Comparison of ENCODE assay signal across 12 mouse cellular contexts in genomic region chr5:33688278-33689220, GRCm38 (mm10). TPM values are rescaled to one million over a fixed set of nuclear protein-coding genes. Genes with fewer than 3 reads are reported as not detected.
A peak's percentile ranks its signal among the peaks of the same experiment; 100 is the strongest.
DNase-seq lines count a peak whose midpoint lies in the region; ATAC-seq and TF ChIP-seq lines count a peak whose summit lies in the region.
"Had no signal": no experiment of that assay in that cellular context is flagged by ENCODE, and none has a peak within 500 bp of the region (broad histone marks: within the 10 kb centered on the region; RNA-seq: fewer than 3 reads in every experiment).

No protein-coding gene starts in this region.

- DNase-seq in heart, postnatal 10 days, result no peak
- DNase-seq in cerebellum, adult 2 months, result no peak
- DNase-seq in cerebellum, postnatal 14 days, result no peak
- DNase-seq in left cerebral cortex, postnatal 25 days (ENCODE audit: low spot score in 2 of 2), result no peak
- DNase-seq: cerebellum, adult 9-11 months; spleen, adult 18-20 months had no signal

- ATAC-seq in heart, embryonic 11.5 days (replicated peaks; ENCODE audit: insufficient number of reproducible peaks, low FRiP score, low TSS enrichment), result no peak
- no peak for ATAC-seq in embryonic facial prominence, embryonic 13.5 days (ENCODE audit: insufficient number of reproducible peaks, insufficient read depth, low FRiP score, low TSS enrichment, low read depth)
- ATAC-seq in hindbrain, embryonic 13.5 days (ENCODE audit: low FRiP score), result peak; percentile 3; the same call in 1 of the 2 replicates
- no peak for ATAC-seq in midbrain, embryonic 13.5 days

- H3K4me3 ChIP-seq in heart, embryonic 11.5 days (ENCODE audit: low read depth, low read length), result no peak overlapping the region
- H3K4me3 ChIP-seq in embryonic facial prominence, embryonic 13.5 days, result no peak overlapping the region
- no peak overlapping the region for H3K4me3 ChIP-seq in hindbrain, embryonic 13.5 days
- no peak overlapping the region for H3K4me3 ChIP-seq in midbrain, embryonic 13.5 days (replicated peaks)
- H3K4me3 ChIP-seq in cerebellum, adult 2 months (replicated peaks; ENCODE audit: insufficient read depth, low read depth, low read length), result no peak overlapping the region

- WGBS in heart, embryonic 11.5 days (ENCODE audit: insufficient replicate concordance), result 53% methylated on average over 14 of the region's 14 CpGs
- WGBS in embryonic facial prominence, embryonic 13.5 days, result 63% methylated on average over 14 of the region's 14 CpGs
- WGBS in hindbrain, embryonic 13.5 days, result 40% methylated on average over 14 of the region's 14 CpGs
- 34% methylated on average over 14 of the region's 14 CpGs for WGBS in midbrain, embryonic 13.5 days
- 50% methylated on average over 14 of the region's 14 CpGs for WGBS in cerebellum, adult 2 months

- H3K4me2 ChIP-seq in heart, embryonic 11.5 days, result no peak overlapping the region
- no peak overlapping the region for H3K4me2 ChIP-seq in embryonic facial prominence, embryonic 13.5 days
- H3K4me2 ChIP-seq in hindbrain, embryonic 13.5 days, result no peak overlapping the region; the same call in 1 of the 2 replicates
- peak overlapping the region; percentile 36 for H3K4me2 ChIP-seq in midbrain, embryonic 13.5 days (replicated peaks)

- H3K27me3 ChIP-seq in heart, embryonic 11.5 days (ENCODE audit: control insufficient read depth, insufficient read depth, low read length), result peaks cover 6% of the 10 kb centered on the region
- 0 out of 2 replicates have a peak, but pooled peaks cover 6% of the 10 kb centered on the region for H3K27me3 ChIP-seq in embryonic facial prominence, embryonic 13.5 days
- peaks cover 77% of the 10 kb centered on the region for H3K27me3 ChIP-seq in hindbrain, embryonic 13.5 days
- peaks cover 76% of the 10 kb centered on the region for H3K27me3 ChIP-seq in midbrain, embryonic 13.5 days
- no peaks in the 10 kb centered on the region for H3K27me3 ChIP-seq in cerebellum, adult 2 months (ENCODE audit: control insufficient read depth, insufficient read depth, low read length)

- 0 out of 2 replicates have a peak overlapping the region, but pooled peaks have one; percentile 34 for H3K9ac ChIP-seq in heart, embryonic 11.5 days (ENCODE audit: low read depth, low read length)
- H3K9ac ChIP-seq in embryonic facial prominence, embryonic 13.5 days, result 0 out of 2 replicates have a peak overlapping the region, but pooled peaks have one; percentile 47
- H3K9ac ChIP-seq in hindbrain, embryonic 13.5 days, result peak overlapping the region; percentile 31; the same call in 1 of the 2 replicates
- H3K9ac ChIP-seq in midbrain, embryonic 13.5 days (replicated peaks), result peak overlapping the region; percentile 54; the same call in 1 of the 2 replicates

- intact Hi-C loops in heart, postnatal 10 days (cut with DNase I), result loop anchor here (5.0 kb wide), 1 partner anchor 34 kb away; the partner anchor contains the start of gene Fgfr3
- intact Hi-C loops in left cerebral cortex, postnatal 25 days (cut with DNase I), result loop anchor here (5.0 kb wide), 1 partner anchor 39 kb away; no protein-coding TSS in a partner anchor

- H3K27ac ChIP-seq in heart, embryonic 11.5 days (ENCODE audit: low read depth, low read length), result peak overlapping the region; percentile 10; the same call in 1 of the 2 replicates
- peak overlapping the region; percentile 33; the same call in 1 of the 2 replicates for H3K27ac ChIP-seq in embryonic facial prominence, embryonic 13.5 days
- peak overlapping the region; percentile 75 for H3K27ac ChIP-seq in hindbrain, embryonic 13.5 days
- H3K27ac ChIP-seq in midbrain, embryonic 13.5 days, result peak overlapping the region; percentile 80
- no peak overlapping the region for H3K27ac ChIP-seq in cerebellum, adult 2 months (ENCODE audit: insufficient read depth, low read length)

- TF ChIP-seq CTCF in cerebellum, adult 2 months (IDR thresholded peaks at IDR 0.05; ENCODE audit: borderline replicate concordance, insufficient read depth, low read depth, low read length), result no peak

- no peak for TF ChIP-seq POLR2A in cerebellum, adult 2 months (IDR thresholded peaks at IDR 0.05; ENCODE audit: borderline replicate concordance, insufficient read depth, low read length)

- peaks cover 36% of the 10 kb centered on the region for H3K4me1 ChIP-seq in heart, embryonic 11.5 days (ENCODE audit: control insufficient read depth, insufficient read depth, low read length)
- peaks cover 59% of the 10 kb centered on the region for H3K4me1 ChIP-seq in embryonic facial prominence, embryonic 13.5 days
- peaks cover 50% of the 10 kb centered on the region for H3K4me1 ChIP-seq in hindbrain, embryonic 13.5 days (replicated peaks)
- H3K4me1 ChIP-seq in midbrain, embryonic 13.5 days (replicated peaks), result peaks cover 54% of the 10 kb centered on the region
- no peaks in the 10 kb centered on the region for H3K4me1 ChIP-seq in cerebellum, adult 2 months (ENCODE audit: control insufficient read depth, insufficient read depth, low read length)

- H3K36me3 ChIP-seq in heart, embryonic 11.5 days (ENCODE audit: control insufficient read depth, insufficient read depth, low read length), result no peaks in the 10 kb centered on the region
- no peaks in the 10 kb centered on the region for H3K36me3 ChIP-seq in embryonic facial prominence, embryonic 13.5 days
- no peaks in the 10 kb centered on the region for H3K36me3 ChIP-seq in hindbrain, embryonic 13.5 days
- H3K36me3 ChIP-seq in midbrain, embryonic 13.5 days, result no peaks in the 10 kb centered on the region

- H3K9me3 ChIP-seq in heart, embryonic 11.5 days (replicated peaks; ENCODE audit: control insufficient read depth, low read length), result no peaks in the 10 kb centered on the region
- H3K9me3 ChIP-seq in embryonic facial prominence, embryonic 13.5 days, result no peaks in the 10 kb centered on the region
- no peaks in the 10 kb centered on the region for H3K9me3 ChIP-seq in hindbrain, embryonic 13.5 days
- H3K9me3 ChIP-seq in midbrain, embryonic 13.5 days, result no peaks in the 10 kb centered on the region

RNA-seq across cellular contexts. Expression of gene Tmem129, which starts 30.3 kb away (rescaled TPM):
- 41.5 and 42.3 TPM in 2 replicates for polyA plus RNA-seq in heart, embryonic 11.5 days (2014; fragmentation: Nextera tagmentation; extraction: Ambion mirVana)
- total RNA-seq in heart, postnatal 10 days (2021), result 10 to 100 TPM; 16.5 to 20.8 TPM
- polyA plus RNA-seq in embryonic facial prominence, embryonic 13.5 days (2015; fragmentation: Nextera tagmentation; extraction: Ambion mirVana), result 39.9 and 40.0 TPM in 2 replicates
- polyA plus RNA-seq in hindbrain, embryonic 13.5 days (2015; fragmentation: Nextera tagmentation; extraction: Ambion mirVana), result 28.2 and 28.7 TPM in 2 replicates
- 31.8 and 33.2 TPM in 2 replicates for polyA plus RNA-seq in midbrain, embryonic 13.5 days (2015; fragmentation: Nextera tagmentation; extraction: Ambion mirVana)
- polyA plus RNA-seq in cerebellum, adult 2 months (2012; rRNA removed), result 50.1 and 50.2 TPM in 2 replicates
- total RNA-seq in left cerebral cortex, postnatal 25 days (2021), result 10 to 100 TPM; 25.6 to 27.6 TPM

RNA-seq across cellular contexts. Expression of gene Tacc3, which starts 30.6 kb away (rescaled TPM):
- 171 and 186 TPM in 2 replicates for polyA plus RNA-seq in heart, embryonic 11.5 days (2014; fragmentation: Nextera tagmentation; extraction: Ambion mirVana)
- total RNA-seq in heart, postnatal 10 days (2021), result 10 to 100 TPM; 16.8 to 20.7 TPM
- polyA plus RNA-seq in embryonic facial prominence, embryonic 13.5 days (2015; fragmentation: Nextera tagmentation; extraction: Ambion mirVana), result 207 and 208 TPM in 2 replicates
- polyA plus RNA-seq in hindbrain, embryonic 13.5 days (2015; fragmentation: Nextera tagmentation; extraction: Ambion mirVana), result 48.8 and 57.0 TPM in 2 replicates
- polyA plus RNA-seq in midbrain, embryonic 13.5 days (2015; fragmentation: Nextera tagmentation; extraction: Ambion mirVana), result 84.6 and 88.0 TPM in 2 replicates
- polyA plus RNA-seq in cerebellum, adult 2 months (2012; rRNA removed), result 9.2 and 9.8 TPM in 2 replicates
- 1 to 10 TPM; 5.5 to 5.9 TPM for total RNA-seq in left cerebral cortex, postnatal 25 days (2021)

RNA-seq across cellular contexts. Expression of gene Fgfr3, which starts 32.9 kb away (rescaled TPM):
- polyA plus RNA-seq in heart, embryonic 11.5 days (2014; fragmentation: Nextera tagmentation; extraction: Ambion mirVana), result 4.4 and 4.9 TPM in 2 replicates
- total RNA-seq in heart, postnatal 10 days (2021), result 10 to 100 TPM in 1 of 2 experiments, 1 to 10 TPM in 1; 8.0 to 14.3 TPM
- polyA plus RNA-seq in embryonic facial prominence, embryonic 13.5 days (2015; fragmentation: Nextera tagmentation; extraction: Ambion mirVana), result 24.6 and 32.5 TPM in 2 replicates
- 41.1 and 45.7 TPM in 2 replicates for polyA plus RNA-seq in hindbrain, embryonic 13.5 days (2015; fragmentation: Nextera tagmentation; extraction: Ambion mirVana)
- 38.3 and 45.9 TPM in 2 replicates for polyA plus RNA-seq in midbrain, embryonic 13.5 days (2015; fragmentation: Nextera tagmentation; extraction: Ambion mirVana)
- 128 and 147 TPM in 2 replicates for polyA plus RNA-seq in cerebellum, adult 2 months (2012; rRNA removed)
- total RNA-seq in left cerebral cortex, postnatal 25 days (2021), result 100 to 1,000 TPM; 108 to 126 TPM
- total RNA-seq: granulocyte monocyte progenitor cell, adult 5-6 weeks; monocyte, adult 5-6 weeks had no signal

RNA-seq across cellular contexts. Expression of gene Slbp, which starts 36.2 kb away (rescaled TPM):
- polyA plus RNA-seq in heart, embryonic 11.5 days (2014; fragmentation: Nextera tagmentation; extraction: Ambion mirVana), result 162 and 166 TPM in 2 replicates
- 10 to 100 TPM; 27.6 to 29.5 TPM for total RNA-seq in heart, postnatal 10 days (2021)
- 246 and 251 TPM in 2 replicates for polyA plus RNA-seq in embryonic facial prominence, embryonic 13.5 days (2015; fragmentation: Nextera tagmentation; extraction: Ambion mirVana)
- 126 and 130 TPM in 2 replicates for polyA plus RNA-seq in hindbrain, embryonic 13.5 days (2015; fragmentation: Nextera tagmentation; extraction: Ambion mirVana)
- 143 and 151 TPM in 2 replicates for polyA plus RNA-seq in midbrain, embryonic 13.5 days (2015; fragmentation: Nextera tagmentation; extraction: Ambion mirVana)
- polyA plus RNA-seq in cerebellum, adult 2 months (2012; rRNA removed), result 39.4 and 41.8 TPM in 2 replicates
- total RNA-seq in left cerebral cortex, postnatal 25 days (2021), result 10 to 100 TPM; 23.3 to 23.6 TPM

RNA-seq across cellular contexts. Expression of gene Gm9903, which starts 58.8 kb away (rescaled TPM):
- 1.5 and 2.0 TPM in 2 replicates for polyA plus RNA-seq in heart, embryonic 11.5 days (2014; fragmentation: Nextera tagmentation; extraction: Ambion mirVana)
- 1 to 10 TPM; 1.2 TPM for total RNA-seq in heart, postnatal 10 days (2021)
- 0.38 and 0.44 TPM in 2 replicates for polyA plus RNA-seq in embryonic facial prominence, embryonic 13.5 days (2015; fragmentation: Nextera tagmentation; extraction: Ambion mirVana)
- 0.86 and 0.87 TPM in 2 replicates for polyA plus RNA-seq in hindbrain, embryonic 13.5 days (2015; fragmentation: Nextera tagmentation; extraction: Ambion mirVana)
- 0.85 TPM in 2 replicates for polyA plus RNA-seq in midbrain, embryonic 13.5 days (2015; fragmentation: Nextera tagmentation; extraction: Ambion mirVana)
- 0.93 and 1.1 TPM in 2 replicates for polyA plus RNA-seq in cerebellum, adult 2 months (2012; rRNA removed)
- total RNA-seq in left cerebral cortex, postnatal 25 days (2021), result under 1 TPM; 0.80 to 0.98 TPM
- total RNA-seq: monocyte, adult 5-6 weeks had no signal
